Mouse (Mus musculus) urinary bladder, postnatal 25 days (tissue): ENCODE results near the gene Jkamp.

Experiments used
- DNase-seq: peaks from one replicate; pipeline ENCODE4 v3.0.0; 2022; ENCODE audit warnings: low spot score

The Jkamp gene

GRCm38 (mm10) chr12:72086166-72086825 lies 907 bp downstream of the Jkamp start:
- DNase-seq: no peak

GRCm38 (mm10) chr12:72089802-72090201 lies 4.4 kb downstream of the Jkamp start:
- DNase-seq: no peak

- no peak for DNase-seq
Observed at GRCm38 (mm10) chr12:72096966-72097365, 11.6 kb downstream of the Jkamp start.

GRCm38 (mm10) chr12:72102776-72103175 lies 17.4 kb downstream of the Jkamp start:
- no peak for DNase-seq

GRCm38 (mm10) chr12:72104027-72104426 lies 18.6 kb downstream of the Jkamp start:
- DNase-seq: no peak

GRCm38 (mm10) chr12:72104525-72105281 lies 19.3 kb downstream of the Jkamp start:
- peak; percentile 52 for DNase-seq

GRCm38 (mm10) chr12:72115126-72115525 lies 29.7 kb downstream of the Jkamp start:
- DNase-seq: no peak

- no peak for DNase-seq
Observed at GRCm38 (mm10) chr12:72115686-72116345, 30.4 kb downstream of the Jkamp start.

- no peak for DNase-seq
Observed at GRCm38 (mm10) chr12:72129203-72129602, 43.8 kb downstream of the Jkamp start.

GRCm38 (mm10) chr12:72150786-72151185 lies 65.4 kb downstream of the Jkamp start:
- no peak for DNase-seq
